Mouse (Mus musculus) E14TG2a.4 (cell line): Measurements from ENCODE around the gene Wwp2.

Experiments
- CTCF ChIP-seq: conservative IDR thresholded peaks from 2 replicates; pipeline ENCODE4 v1.5.1; 2014; ENCODE audit warnings: low read length
- NANOG ChIP-seq: IDR thresholded peaks from 2 replicates; pipeline ENCODE4 v1.6.1; 2014; ENCODE audit warnings: borderline replicate concordance, low read length, mixed read lengths

DNA sequence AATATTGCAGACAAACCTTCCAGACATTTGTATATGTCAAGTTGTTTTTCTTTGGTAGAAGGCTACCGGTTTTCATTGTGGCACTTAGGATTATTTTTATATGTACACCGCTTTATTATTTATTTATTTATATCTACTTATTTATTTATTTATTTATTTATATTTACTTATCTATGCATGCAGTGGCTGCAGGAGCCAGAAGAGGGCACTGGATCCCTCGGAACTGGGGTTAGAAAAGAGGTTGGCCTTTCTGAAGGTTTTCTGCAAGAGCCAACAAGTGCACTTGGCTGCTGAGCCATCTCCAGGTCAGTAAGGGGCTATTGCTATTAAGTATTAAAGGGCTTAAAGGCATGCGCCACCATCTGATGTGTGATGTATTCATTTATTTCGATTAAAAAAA is 48.3 kb upstream of the Wwp2 start:
- peak; percentile 45 for TF ChIP-seq CTCF
- TF ChIP-seq NANOG, result no peak
